Comparison of ENCODE assay signal across 8 mouse cellular contexts in genomic region chr13:42575725-42576426, GRCm38 (mm10).
DNase-seq lines count a peak whose midpoint lies in the region; ATAC-seq and TF ChIP-seq lines count a peak whose summit lies in the region.

No protein-coding gene starts in this region.

- H3K4me3 ChIP-seq in heart, embryonic 11.5 days (ENCODE audit: low read depth, low read length), result no peak overlapping the region
- no peak overlapping the region for H3K4me3 ChIP-seq in forebrain, embryonic 10.5 days

- H3K9me3 ChIP-seq in heart, embryonic 11.5 days (replicated peaks; ENCODE audit: control insufficient read depth, low read length), result no peaks in the 10 kb centered on the region
- no peaks in the 10 kb centered on the region for H3K9me3 ChIP-seq in forebrain, embryonic 10.5 days

- H3K27ac ChIP-seq in heart, embryonic 11.5 days (ENCODE audit: low read depth, low read length), result no peak overlapping the region
- H3K27ac ChIP-seq in forebrain, embryonic 10.5 days, result no peak overlapping the region

- peaks cover 4% of the 10 kb centered on the region; the same call in 1 of the 2 replicates for H3K4me1 ChIP-seq in heart, embryonic 11.5 days (ENCODE audit: control insufficient read depth, insufficient read depth, low read length)
- no peaks in the 10 kb centered on the region for H3K4me1 ChIP-seq in forebrain, embryonic 10.5 days

- no peak for TF ChIP-seq POLR2A in brain, embryonic 14.5 days (IDR thresholded peaks at IDR 0.05; ENCODE audit: borderline replicate concordance, extremely low read depth, insufficient read depth, insufficient read length, poor library complexity, severe bottlenecking)

- no peaks in the 10 kb centered on the region for H3K27me3 ChIP-seq in heart, embryonic 11.5 days (ENCODE audit: control insufficient read depth, insufficient read depth, low read length)
- no peaks in the 10 kb centered on the region for H3K27me3 ChIP-seq in forebrain, embryonic 10.5 days (ENCODE audit: poor library complexity, severe bottlenecking)

- ATAC-seq in heart, embryonic 11.5 days (replicated peaks; ENCODE audit: insufficient number of reproducible peaks, low FRiP score, low TSS enrichment), result no peak

- intact Hi-C loops in heart, postnatal 14 days (cut with DNase I), result no loop called here

- WGBS in heart, embryonic 11.5 days (ENCODE audit: insufficient replicate concordance), result 25% methylated on average over 16 of the region's 16 CpGs
- WGBS in forebrain, embryonic 10.5 days, result 42% methylated on average over 16 of the region's 16 CpGs

- H3K4me2 ChIP-seq in heart, embryonic 11.5 days, result no peak overlapping the region

- TF ChIP-seq CTCF in brain, embryonic 14.5 days (IDR thresholded peaks at IDR 0.05; ENCODE audit: borderline replicate concordance, extremely low read depth, insufficient read depth, insufficient read length), result peak; percentile 95

- no peak overlapping the region for H3K9ac ChIP-seq in heart, embryonic 11.5 days (ENCODE audit: low read depth, low read length)

- no peaks in the 10 kb centered on the region for H3K36me3 ChIP-seq in heart, embryonic 11.5 days (ENCODE audit: control insufficient read depth, insufficient read depth, low read length)
- H3K36me3 ChIP-seq in forebrain, embryonic 10.5 days (replicated peaks), result no peaks in the 10 kb centered on the region

- peak; percentile 73 to 88 for DNase-seq in heart, adult 18-20 months
- DNase-seq in brain, embryonic 14.5 days (ENCODE audit: low read depth), result peak; percentile 87
- DNase-seq in forebrain, embryonic 10.5 days (ENCODE audit: extremely low spot score, low spot score), result peak; percentile 74
- DNase-seq in heart, postnatal 14 days, result peak; percentile 76 to 85
- DNase-seq in layer of hippocampus, postnatal 25 days (ENCODE audit: extremely low spot score in 1 of 2, low spot score in 1 of 2), result peak; percentile 69 to 92
- peak; percentile 86 for DNase-seq in mesoderm, embryonic 11.5 days (ENCODE audit: low read depth, low spot score)
- DNase-seq in spleen, postnatal 4 days (ENCODE audit: low spot score in 2 of 2), result peak; percentile 19 to 75
